Mouse (Mus musculus): ENCODE results near the gene Brip1.

GRCm38 (mm10) chr11:86026556-86027194, 174.3 kb downstream of the Brip1 start:
- TF ChIP-seq POLR2A (IDR thresholded peaks at IDR 0.05; ENCODE audit: extremely low read depth, insufficient read depth, low read length) (no peak), CTCF (IDR thresholded peaks at IDR 0.05; ENCODE audit: low read depth, low read length) (no peak)
